Mouse (Mus musculus): Measurements from ENCODE around the gene Myo7a. TPM values are rescaled to one million over a fixed set of nuclear protein-coding genes. Genes with fewer than 3 reads are reported as not detected.

Myo7a gene
- polyA plus RNA-seq, 1 experiment from 2014 or later, result 18.1 TPM

DNA sequence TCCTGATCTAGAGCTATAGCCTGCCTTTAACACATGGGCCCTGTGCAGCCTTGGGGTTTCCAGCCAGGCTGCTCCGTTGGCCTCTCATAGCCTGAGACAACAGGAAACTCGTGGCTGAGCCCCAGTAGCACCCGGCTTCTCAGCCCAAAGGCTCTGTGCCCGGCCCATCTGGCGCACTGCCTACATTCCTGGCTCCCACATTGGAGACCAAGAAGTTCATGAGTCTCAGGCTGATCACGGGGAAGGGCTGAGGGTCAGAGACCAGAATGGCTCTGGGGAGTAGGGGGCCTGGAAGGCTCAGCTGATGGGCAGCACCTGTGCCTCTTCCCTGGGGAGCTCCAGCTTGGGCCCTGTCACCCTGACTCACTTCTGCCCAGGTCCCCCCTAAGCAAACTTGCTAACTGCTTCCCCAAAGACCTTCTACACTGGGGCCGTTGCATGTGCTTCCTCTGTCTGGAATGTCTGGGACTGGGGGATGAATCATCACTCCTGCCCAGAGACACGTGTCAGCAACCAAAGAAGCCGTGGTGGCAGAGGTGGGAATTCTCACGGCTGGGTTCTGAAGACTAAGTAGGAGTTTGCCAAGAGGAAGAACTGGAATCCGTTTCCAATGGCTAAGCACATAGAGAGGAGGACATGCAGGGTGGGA is 2.2 kb downstream of the Myo7a start:
- WGBS, result 79% methylated on average over 11 of the region's 11 CpGs
- ATAC-seq (replicated peaks; ENCODE audit: low FRiP score) (no peak), DNase-seq (ENCODE audit: low spot score) (no peak)
- no peaks in the 10 kb centered on the region for H3K4me1 ChIP-seq (replicated peaks; ENCODE audit: control insufficient read depth, insufficient read depth, low read length)
- no peaks in the 10 kb centered on the region for H3K36me3 ChIP-seq (ENCODE audit: control insufficient read depth, insufficient read depth, low read length)
- no peaks in the 10 kb centered on the region for H3K9me3 ChIP-seq (ENCODE audit: control insufficient read depth, low read length)
- H3K27me3 ChIP-seq (ENCODE audit: control insufficient read depth, insufficient read depth, low read length), result 0 out of 2 replicates have a peak, but pooled peaks cover 2% of the 10 kb centered on the region
- H3K4me2 ChIP-seq (ENCODE audit: low read depth, low read length, severe bottlenecking), result no peak overlapping the region
- H3K9ac ChIP-seq (ENCODE audit: low read length), result no peak overlapping the region
- no peak overlapping the region for H3K27ac ChIP-seq (ENCODE audit: low read depth, low read length)
- H3K4me3 ChIP-seq (ENCODE audit: low read depth, low read length), result no peak overlapping the region

DNA sequence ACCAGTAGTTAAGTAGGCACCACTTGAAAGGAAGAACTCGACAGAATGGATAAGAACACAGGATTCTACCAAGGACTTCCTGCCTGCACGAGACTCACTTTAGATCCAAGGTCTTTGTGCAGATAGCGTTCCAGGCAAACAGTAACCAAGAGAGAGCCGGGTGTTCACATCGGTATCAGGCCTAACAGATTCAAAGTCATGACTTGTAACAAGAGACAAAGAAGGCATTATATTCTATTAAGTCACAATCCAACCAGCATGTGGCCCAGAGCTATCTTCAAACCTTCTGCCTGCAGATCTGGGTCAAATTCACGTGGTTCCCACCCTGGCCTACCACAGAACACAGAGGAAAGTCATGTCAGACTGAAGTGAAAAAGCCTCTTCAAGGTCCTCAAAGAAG is 4.7 kb downstream of the Myo7a start:
- Histone ChIP-seq H3K36me3 (ENCODE audit: control insufficient read depth, insufficient read depth, low read length) (no peaks in the 10 kb centered on the region), H3K9me3 (ENCODE audit: control insufficient read depth, low read length) (no peaks in the 10 kb centered on the region), H3K27ac (ENCODE audit: low read depth, low read length) (no peak overlapping the region), H3K4me2 (ENCODE audit: low read depth, low read length, severe bottlenecking) (no peak overlapping the region), H3K27me3 (ENCODE audit: control insufficient read depth, insufficient read depth, low read length) (peaks cover 8% of the 10 kb centered on the region; the same call in 1 of the 2 replicates), H3K4me1 (replicated peaks; ENCODE audit: control insufficient read depth, insufficient read depth, low read length) (no peaks in the 10 kb centered on the region; the same call in 1 of the 2 replicates), H3K4me3 (ENCODE audit: low read depth, low read length) (no peak overlapping the region), H3K9ac (ENCODE audit: low read length) (no peak overlapping the region)
- DNase-seq (ENCODE audit: low spot score) (no peak), ATAC-seq (replicated peaks; ENCODE audit: low FRiP score) (no peak)
- 73% methylated on average over 6 of the region's 6 CpGs for WGBS

DNA sequence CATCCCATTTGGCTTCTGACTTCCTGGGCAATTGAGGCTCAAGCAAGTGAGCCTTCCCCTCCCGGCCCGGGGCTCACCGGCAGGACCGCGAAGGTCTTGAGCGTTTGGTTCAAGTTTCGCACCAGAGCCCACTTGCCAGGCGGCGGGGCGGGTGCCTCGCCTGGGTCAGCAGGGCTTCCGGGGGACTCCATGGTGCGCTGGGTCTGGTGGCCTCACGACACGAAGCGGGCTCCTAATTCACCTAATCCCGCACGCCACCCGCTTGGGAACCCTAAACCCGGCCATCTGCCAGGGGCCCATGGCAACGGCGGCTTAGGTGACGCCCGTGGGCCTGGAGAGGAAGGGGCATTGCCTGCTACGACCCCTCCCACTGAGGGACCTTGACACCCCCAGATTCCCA is 8.1 kb downstream of the Myo7a start:
- WGBS, result 7% methylated on average over 25 of the region's 25 CpGs
- Histone ChIP-seq H3K27me3 (ENCODE audit: control insufficient read depth, insufficient read depth, low read length) (peaks cover 8% of the 10 kb centered on the region; the same call in 1 of the 2 replicates), H3K4me2 (ENCODE audit: low read depth, low read length, severe bottlenecking) (peak overlapping the region; percentile 43; the same call in 1 of the 2 replicates), H3K4me1 (replicated peaks; ENCODE audit: control insufficient read depth, insufficient read depth, low read length) (no peaks in the 10 kb centered on the region; the same call in 1 of the 2 replicates), H3K9me3 (ENCODE audit: control insufficient read depth, low read length) (no peaks in the 10 kb centered on the region), H3K36me3 (ENCODE audit: control insufficient read depth, insufficient read depth, low read length) (no peaks in the 10 kb centered on the region), H3K4me3 (ENCODE audit: low read depth, low read length) (0 out of 2 replicates have a peak overlapping the region, but pooled peaks have one; percentile 2), H3K9ac (ENCODE audit: low read length) (peak overlapping the region; percentile 35; the same call in 1 of the 2 replicates), H3K27ac (ENCODE audit: low read depth, low read length) (no peak overlapping the region)
- 0 out of 2 replicates have a peak, but pooled peaks have one; percentile 15 for ATAC-seq (replicated peaks; ENCODE audit: low FRiP score)
- DNase-seq (ENCODE audit: low spot score), result no peak

DNA sequence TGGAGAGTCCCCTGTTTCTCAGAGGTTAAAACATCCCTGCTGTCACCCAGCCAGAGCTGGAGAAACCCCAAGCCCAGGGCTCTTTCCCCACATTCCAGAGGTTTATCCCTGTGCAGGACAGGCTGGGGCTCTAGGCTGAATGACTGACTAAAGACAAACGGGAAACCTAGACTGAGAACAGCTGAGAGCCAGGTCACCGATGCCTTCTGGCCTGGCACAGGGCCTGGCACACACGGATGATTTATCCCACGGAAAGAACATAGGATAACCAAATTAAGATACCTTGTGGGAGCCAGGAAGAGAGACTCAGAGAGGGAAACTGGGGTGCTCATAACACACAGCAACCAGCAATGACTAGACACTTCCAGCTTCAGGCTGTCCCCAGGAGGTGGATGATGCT is 9.6 kb downstream of the Myo7a start:
- Histone ChIP-seq H3K9ac (ENCODE audit: low read length) (no peak overlapping the region), H3K4me2 (ENCODE audit: low read depth, low read length, severe bottlenecking) (no peak overlapping the region), H3K36me3 (ENCODE audit: control insufficient read depth, insufficient read depth, low read length) (no peaks in the 10 kb centered on the region), H3K27ac (ENCODE audit: low read depth, low read length) (no peak overlapping the region), H3K27me3 (ENCODE audit: control insufficient read depth, insufficient read depth, low read length) (peaks cover 8% of the 10 kb centered on the region; the same call in 1 of the 2 replicates), H3K9me3 (ENCODE audit: control insufficient read depth, low read length) (no peaks in the 10 kb centered on the region), H3K4me3 (ENCODE audit: low read depth, low read length) (no peak overlapping the region), H3K4me1 (replicated peaks; ENCODE audit: control insufficient read depth, insufficient read depth, low read length) (no peaks in the 10 kb centered on the region; the same call in 1 of the 2 replicates)
- 82% methylated on average over 4 of the region's 4 CpGs for WGBS
- ATAC-seq (replicated peaks; ENCODE audit: low FRiP score) (no peak), DNase-seq (ENCODE audit: low spot score) (no peak)

DNA sequence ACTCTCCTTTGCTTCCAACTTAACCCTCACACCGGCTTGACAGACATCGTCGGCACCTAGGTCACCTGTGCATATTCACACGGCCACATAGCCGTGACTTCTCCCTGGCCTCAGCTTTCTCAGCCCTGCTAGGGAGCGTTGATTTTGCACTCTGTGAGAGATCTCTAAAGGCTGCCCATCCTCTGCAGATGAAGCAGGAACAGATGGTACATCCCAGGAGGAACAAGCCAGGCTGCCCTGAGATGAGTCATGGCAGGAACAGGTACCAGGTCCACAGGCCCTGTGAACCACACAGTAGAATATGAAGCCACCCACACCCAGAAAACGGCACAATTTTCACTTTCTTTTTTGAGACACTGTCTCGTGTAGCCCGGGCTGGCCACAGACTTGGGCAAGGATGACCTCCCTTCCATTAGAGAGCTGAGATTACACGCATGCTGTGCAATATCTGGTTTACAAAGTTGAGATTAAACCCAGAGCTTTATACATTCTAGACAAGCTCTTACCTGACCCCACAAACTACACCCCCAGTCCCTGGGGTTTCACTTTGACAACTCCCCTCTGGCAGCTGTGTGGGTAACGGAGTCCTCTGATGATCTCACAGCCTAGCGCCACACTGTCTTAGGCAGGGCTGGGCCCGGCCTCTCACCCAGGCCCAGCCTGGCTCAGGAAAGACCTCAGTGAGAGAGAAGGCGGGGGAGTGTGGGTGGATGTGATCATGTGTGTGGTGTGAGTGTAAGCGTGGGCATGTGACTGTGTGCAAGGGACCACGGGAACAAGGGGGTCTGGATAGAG is 10.5 kb downstream of the Myo7a start:
- Histone ChIP-seq H3K9ac (ENCODE audit: low read length) (no peak overlapping the region), H3K4me3 (ENCODE audit: low read depth, low read length) (no peak overlapping the region), H3K36me3 (ENCODE audit: control insufficient read depth, insufficient read depth, low read length) (no peaks in the 10 kb centered on the region), H3K4me1 (replicated peaks; ENCODE audit: control insufficient read depth, insufficient read depth, low read length) (no peaks in the 10 kb centered on the region; the same call in 1 of the 2 replicates), H3K27ac (ENCODE audit: low read depth, low read length) (no peak overlapping the region), H3K4me2 (ENCODE audit: low read depth, low read length, severe bottlenecking) (no peak overlapping the region), H3K27me3 (ENCODE audit: control insufficient read depth, insufficient read depth, low read length) (peaks cover 8% of the 10 kb centered on the region; the same call in 1 of the 2 replicates), H3K9me3 (ENCODE audit: control insufficient read depth, low read length) (no peaks in the 10 kb centered on the region)
- 83% methylated on average over 16 of the region's 16 CpGs for WGBS
- ATAC-seq (replicated peaks; ENCODE audit: low FRiP score) (no peak), DNase-seq (ENCODE audit: low spot score) (no peak)

DNA sequence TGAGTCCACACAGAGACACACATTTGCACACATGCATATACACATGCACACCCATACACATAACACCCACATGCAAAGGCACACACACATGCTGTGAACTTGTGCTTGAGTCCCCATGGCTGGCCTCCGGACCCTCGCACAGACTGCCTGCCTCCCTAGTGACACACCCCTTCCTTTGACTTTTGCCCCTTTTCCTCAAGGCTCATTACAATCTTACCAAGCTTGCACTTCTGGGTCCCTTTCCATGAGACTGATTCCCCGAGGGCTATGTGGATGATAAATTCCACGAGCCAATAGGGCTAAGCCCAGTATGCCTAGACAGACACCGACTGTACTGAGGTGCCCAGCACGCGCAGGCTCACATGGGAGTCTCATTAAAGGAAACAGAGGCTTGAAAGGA is 13.1 kb downstream of the Myo7a start:
- Histone ChIP-seq H3K4me2 (ENCODE audit: low read depth, low read length, severe bottlenecking) (no peak overlapping the region), H3K9me3 (ENCODE audit: control insufficient read depth, low read length) (no peaks in the 10 kb centered on the region), H3K9ac (ENCODE audit: low read length) (no peak overlapping the region), H3K27ac (ENCODE audit: low read depth, low read length) (no peak overlapping the region), H3K4me3 (ENCODE audit: low read depth, low read length) (no peak overlapping the region), H3K4me1 (replicated peaks; ENCODE audit: control insufficient read depth, insufficient read depth, low read length) (no peaks in the 10 kb centered on the region; the same call in 1 of the 2 replicates), H3K36me3 (ENCODE audit: control insufficient read depth, insufficient read depth, low read length) (no peaks in the 10 kb centered on the region), H3K27me3 (ENCODE audit: control insufficient read depth, insufficient read depth, low read length) (peaks cover 3% of the 10 kb centered on the region; the same call in 1 of the 2 replicates)
- WGBS, result 86% methylated on average over 7 of the region's 7 CpGs
- no peak for ATAC-seq (replicated peaks; ENCODE audit: low FRiP score)
- DNase-seq (ENCODE audit: low spot score), result no peak

DNA sequence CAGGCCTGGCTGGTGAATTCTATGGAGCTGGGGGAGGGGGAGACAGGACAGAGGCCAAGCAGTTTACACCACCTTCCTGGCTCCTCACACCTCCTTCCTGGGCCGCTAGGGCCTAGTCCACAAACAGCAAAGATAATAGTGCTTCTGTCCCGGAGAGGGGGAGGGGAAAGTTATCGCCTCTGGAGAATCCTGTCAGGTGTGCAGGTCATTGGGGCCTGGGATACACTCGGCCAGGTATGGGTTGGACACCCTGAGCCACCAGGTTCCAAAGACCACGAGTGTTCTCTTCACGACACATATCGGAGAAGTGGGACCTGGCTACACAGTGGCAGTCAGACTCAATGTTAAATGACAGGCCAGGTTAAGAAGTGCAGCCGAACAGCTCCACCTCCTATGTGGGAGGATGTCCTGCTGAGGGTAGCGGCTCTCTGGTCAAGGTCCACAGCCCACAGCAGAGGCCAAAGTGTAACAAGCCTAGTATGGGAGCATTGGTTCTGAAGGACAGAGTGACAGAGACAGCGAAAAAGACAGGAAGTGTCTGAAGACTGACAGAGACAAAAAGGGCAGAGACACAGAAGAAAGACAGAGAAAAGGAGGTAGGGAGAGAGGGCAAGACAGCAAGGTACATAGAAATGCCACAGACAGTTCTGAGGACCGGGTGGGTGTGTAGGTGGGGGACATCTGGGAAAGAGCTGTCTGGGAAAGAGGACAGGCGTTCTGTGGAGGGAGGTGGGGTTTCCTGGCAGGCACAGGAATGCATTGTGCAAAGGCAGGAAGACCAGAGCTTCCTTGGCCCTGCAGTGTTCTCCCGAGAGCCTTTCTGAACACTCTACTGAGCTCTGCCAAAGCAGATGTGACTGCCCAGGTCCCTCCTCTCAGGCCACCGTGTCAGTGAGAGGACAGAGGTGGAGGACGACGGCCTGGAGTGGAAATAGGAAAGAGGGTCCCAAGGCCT is 14.6 kb downstream of the Myo7a start:
- WGBS, result 75% methylated on average over 16 of the region's 16 CpGs
- no peaks in the 10 kb centered on the region for H3K27me3 ChIP-seq (ENCODE audit: control insufficient read depth, insufficient read depth, low read length)
- no peak overlapping the region for H3K9ac ChIP-seq (ENCODE audit: low read length)
- H3K4me1 ChIP-seq (replicated peaks; ENCODE audit: control insufficient read depth, insufficient read depth, low read length), result no peaks in the 10 kb centered on the region
- no peak overlapping the region for H3K4me2 ChIP-seq (ENCODE audit: low read depth, low read length, severe bottlenecking)
- no peaks in the 10 kb centered on the region for H3K36me3 ChIP-seq (ENCODE audit: control insufficient read depth, insufficient read depth, low read length)
- no peaks in the 10 kb centered on the region for H3K9me3 ChIP-seq (ENCODE audit: control insufficient read depth, low read length)
- no peak for ATAC-seq (replicated peaks; ENCODE audit: low FRiP score)
- no peak overlapping the region for H3K27ac ChIP-seq (ENCODE audit: low read depth, low read length)
- H3K4me3 ChIP-seq (ENCODE audit: low read depth, low read length), result no peak overlapping the region
- no peak for DNase-seq (ENCODE audit: low spot score)

DNA sequence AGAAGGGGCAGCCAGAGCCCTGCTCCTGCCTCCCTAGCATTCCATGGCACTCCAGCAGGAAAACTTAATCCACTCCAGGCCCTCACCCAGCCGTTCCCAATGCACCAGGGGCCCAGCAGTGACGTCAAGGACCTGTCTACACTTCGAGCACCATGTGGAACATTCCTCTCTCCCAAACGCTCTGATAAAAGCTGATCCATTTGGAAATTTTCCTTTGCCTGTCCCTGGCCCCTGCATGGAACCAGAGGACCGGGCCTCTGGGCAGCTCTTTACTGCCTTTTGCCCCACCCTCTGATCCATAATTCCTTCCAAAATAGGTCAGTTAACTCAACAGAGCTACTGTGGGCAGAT is 15.4 kb downstream of the Myo7a start:
- Histone ChIP-seq H3K9ac (ENCODE audit: low read length) (no peak overlapping the region), H3K27ac (ENCODE audit: low read depth, low read length) (no peak overlapping the region), H3K27me3 (ENCODE audit: control insufficient read depth, insufficient read depth, low read length) (no peaks in the 10 kb centered on the region), H3K36me3 (ENCODE audit: control insufficient read depth, insufficient read depth, low read length) (no peaks in the 10 kb centered on the region), H3K4me1 (replicated peaks; ENCODE audit: control insufficient read depth, insufficient read depth, low read length) (no peaks in the 10 kb centered on the region), H3K4me3 (ENCODE audit: low read depth, low read length) (no peak overlapping the region), H3K4me2 (ENCODE audit: low read depth, low read length, severe bottlenecking) (no peak overlapping the region), H3K9me3 (ENCODE audit: control insufficient read depth, low read length) (no peaks in the 10 kb centered on the region)
- 74% methylated on average over 5 of the region's 5 CpGs for WGBS
- DNase-seq (ENCODE audit: low spot score), result no peak
- ATAC-seq (replicated peaks; ENCODE audit: low FRiP score), result no peak

Measured in forebrain, embryonic 11.5 days (tissue).